Mouse (Mus musculus): ENCODE data around the gene Pik3r1. TPM values are rescaled to one million over a fixed set of nuclear protein-coding genes. Genes with fewer than 3 reads are reported as not detected.
A peak's percentile ranks its signal among the peaks of the same experiment; 100 is the strongest.

Pik3r1 gene
- polyA plus RNA-seq (2014; fragmentation: Nextera tagmentation; extraction: Ambion mirVana), result 95.5 and 98.3 TPM in 2 replicates

GRCm38 (mm10) chr13:101767809-101768629 lies at the start of gene Pik3r1:
Gene Pik3r1 (minus strand): TSS chr13:101768217.
- peak; percentile 94 for ATAC-seq (ENCODE audit: insufficient number of reproducible peaks, insufficient read depth, low FRiP score, low read depth)
- Histone ChIP-seq H3K4me1 (ENCODE audit: control insufficient read depth, insufficient read depth, low read length) (peaks cover 31% of the 10 kb centered on the region), H3K36me3 (ENCODE audit: control insufficient read depth, insufficient read depth, low read length) (no peaks in the 10 kb centered on the region), H3K4me3 (ENCODE audit: low read depth, low read length) (peak within 1 kb of the TSS; percentile 99), H3K9ac (replicated peaks; ENCODE audit: low read depth, low read length) (peak within 1 kb of the TSS; percentile 93), H3K27ac (ENCODE audit: low read length) (peak within 1 kb of the TSS; percentile 97), H3K9me3 (ENCODE audit: control insufficient read depth, low read depth, low read length) (no peaks in the 10 kb centered on the region), H3K4me2 (replicated peaks; ENCODE audit: low read depth, low read length) (peak within 1 kb of the TSS; percentile 87), H3K27me3 (ENCODE audit: control insufficient read depth, insufficient read depth, low read length) (no peaks in the 10 kb centered on the region)
- under 1% methylated on average over 57 of the region's 76 CpGs for WGBS

DNA sequence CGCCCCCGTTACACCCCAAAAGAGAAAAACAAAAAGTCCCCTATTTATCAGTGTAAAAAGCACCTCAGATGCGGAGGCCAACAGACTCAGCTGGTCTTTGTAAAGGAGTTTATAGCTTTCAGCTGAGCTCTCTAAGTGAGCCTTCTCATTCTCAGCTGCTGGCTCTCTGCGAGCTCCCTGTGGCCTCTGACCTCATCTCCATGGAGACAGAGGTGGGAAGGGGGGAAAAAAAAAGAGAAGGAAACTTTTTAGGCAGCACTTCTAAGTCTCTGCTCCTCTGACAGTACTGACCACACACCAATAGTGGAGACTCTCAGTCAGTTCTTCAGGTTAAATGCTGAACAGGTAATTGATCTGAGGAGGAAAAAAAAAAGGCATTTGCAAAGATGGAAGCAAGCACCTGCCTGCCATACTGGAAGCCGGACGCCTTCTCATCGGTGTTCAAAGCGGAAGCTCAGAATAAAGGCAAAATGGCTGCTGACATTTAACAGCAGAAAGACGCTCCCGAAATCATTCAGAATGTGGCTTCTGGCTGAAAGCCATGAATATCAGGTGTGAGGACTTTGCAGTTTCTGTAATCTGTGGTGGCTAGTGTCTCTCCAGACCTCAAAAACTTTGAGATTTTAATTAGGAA lies 45.4 kb upstream of the Pik3r1 start:
- H3K27me3 ChIP-seq (ENCODE audit: control insufficient read depth, insufficient read depth, low read length), result no peaks in the 10 kb centered on the region
- H3K27ac ChIP-seq (ENCODE audit: low read length), result no peak overlapping the region
- H3K9me3 ChIP-seq (ENCODE audit: control insufficient read depth, low read depth, low read length), result no peaks in the 10 kb centered on the region
- H3K36me3 ChIP-seq (ENCODE audit: control insufficient read depth, insufficient read depth, low read length), result no peaks in the 10 kb centered on the region
- ATAC-seq (ENCODE audit: insufficient number of reproducible peaks, insufficient read depth, low FRiP score, low read depth), result peak; percentile 85; the same call in 1 of the 2 replicates
- H3K9ac ChIP-seq (replicated peaks; ENCODE audit: low read depth, low read length), result no peak overlapping the region
- 25% methylated on average over 10 of the region's 10 CpGs for WGBS
- H3K4me1 ChIP-seq (ENCODE audit: control insufficient read depth, insufficient read depth, low read length), result peaks cover 4% of the 10 kb centered on the region; the same call in 1 of the 2 replicates
- H3K4me2 ChIP-seq (replicated peaks; ENCODE audit: low read depth, low read length), result no peak overlapping the region; the same call in 1 of the 2 replicates
- H3K4me3 ChIP-seq (ENCODE audit: low read depth, low read length), result no peak overlapping the region

GRCm38 (mm10) chr13:101812341-101812740 lies 44.3 kb upstream of the Pik3r1 start:
- ATAC-seq (ENCODE audit: insufficient number of reproducible peaks, insufficient read depth, low FRiP score, low read depth), result no peak
- Histone ChIP-seq H3K36me3 (ENCODE audit: control insufficient read depth, insufficient read depth, low read length) (no peaks in the 10 kb centered on the region), H3K9ac (replicated peaks; ENCODE audit: low read depth, low read length) (no peak overlapping the region), H3K4me1 (ENCODE audit: control insufficient read depth, insufficient read depth, low read length) (peaks cover 4% of the 10 kb centered on the region; the same call in 1 of the 2 replicates), H3K27ac (ENCODE audit: low read length) (peak overlapping the region; percentile 58; the same call in 1 of the 2 replicates), H3K4me3 (ENCODE audit: low read depth, low read length) (no peak overlapping the region), H3K4me2 (replicated peaks; ENCODE audit: low read depth, low read length) (peak overlapping the region; percentile 21; the same call in 1 of the 2 replicates), H3K27me3 (ENCODE audit: control insufficient read depth, insufficient read depth, low read length) (no peaks in the 10 kb centered on the region), H3K9me3 (ENCODE audit: control insufficient read depth, low read depth, low read length) (no peaks in the 10 kb centered on the region)
- WGBS, result 56% methylated on average over 5 of the region's 5 CpGs

- no peaks in the 10 kb centered on the region for H3K27me3 ChIP-seq (ENCODE audit: control insufficient read depth, insufficient read depth, low read length)
- peak overlapping the region; percentile 21; the same call in 1 of the 2 replicates for H3K4me2 ChIP-seq (replicated peaks; ENCODE audit: low read depth, low read length)
- H3K9me3 ChIP-seq (ENCODE audit: control insufficient read depth, low read depth, low read length), result no peaks in the 10 kb centered on the region
- WGBS, result 33% methylated on average over 9 of the region's 9 CpGs
- H3K9ac ChIP-seq (replicated peaks; ENCODE audit: low read depth, low read length), result no peak overlapping the region
- H3K27ac ChIP-seq (ENCODE audit: low read length), result peak overlapping the region; percentile 58; the same call in 1 of the 2 replicates
- H3K36me3 ChIP-seq (ENCODE audit: control insufficient read depth, insufficient read depth, low read length), result no peaks in the 10 kb centered on the region
- H3K4me3 ChIP-seq (ENCODE audit: low read depth, low read length), result no peak overlapping the region
- peaks cover 4% of the 10 kb centered on the region; the same call in 1 of the 2 replicates for H3K4me1 ChIP-seq (ENCODE audit: control insufficient read depth, insufficient read depth, low read length)
- ATAC-seq (ENCODE audit: insufficient number of reproducible peaks, insufficient read depth, low FRiP score, low read depth), result no peak
Observed at GRCm38 (mm10) chr13:101811882-101812281, 43.9 kb upstream of the Pik3r1 start.

- Histone ChIP-seq H3K4me1 (ENCODE audit: control insufficient read depth, insufficient read depth, low read length) (peaks cover 4% of the 10 kb centered on the region; the same call in 1 of the 2 replicates), H3K4me2 (replicated peaks; ENCODE audit: low read depth, low read length) (no peak overlapping the region), H3K9me3 (ENCODE audit: control insufficient read depth, low read depth, low read length) (no peaks in the 10 kb centered on the region), H3K4me3 (ENCODE audit: low read depth, low read length) (no peak overlapping the region), H3K27ac (ENCODE audit: low read length) (no peak overlapping the region), H3K9ac (replicated peaks; ENCODE audit: low read depth, low read length) (no peak overlapping the region), H3K27me3 (ENCODE audit: control insufficient read depth, insufficient read depth, low read length) (no peaks in the 10 kb centered on the region), H3K36me3 (ENCODE audit: control insufficient read depth, insufficient read depth, low read length) (no peaks in the 10 kb centered on the region)
- 87% methylated on average over 7 of the region's 7 CpGs for WGBS
- ATAC-seq (ENCODE audit: insufficient number of reproducible peaks, insufficient read depth, low FRiP score, low read depth), result no peak
Observed at GRCm38 (mm10) chr13:101810667-101811066, 42.6 kb upstream of the Pik3r1 start.

DNA sequence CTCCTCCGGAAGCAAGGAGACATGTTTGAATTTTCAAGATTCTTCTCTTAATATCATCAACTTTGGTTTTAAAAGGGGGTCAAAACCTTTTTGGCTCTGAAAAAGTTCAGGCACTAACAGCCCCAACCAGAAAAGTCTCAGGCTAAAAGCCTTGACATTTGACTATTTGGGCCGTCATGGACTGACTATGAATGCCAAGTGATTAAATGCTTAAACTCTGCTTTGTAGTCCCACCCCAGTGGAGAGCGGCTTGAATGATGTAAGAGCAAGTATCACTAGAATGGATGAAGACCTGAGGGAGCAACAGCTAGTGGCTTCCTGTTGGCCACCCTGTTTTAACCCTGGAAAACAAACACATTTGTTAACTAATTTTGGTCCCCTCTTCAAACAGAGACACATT lies 41.8 kb upstream of the Pik3r1 start:
- no peak for ATAC-seq (ENCODE audit: insufficient number of reproducible peaks, insufficient read depth, low FRiP score, low read depth)
- H3K27me3 ChIP-seq (ENCODE audit: control insufficient read depth, insufficient read depth, low read length), result no peaks in the 10 kb centered on the region
- H3K27ac ChIP-seq (ENCODE audit: low read length), result no peak overlapping the region
- no peaks in the 10 kb centered on the region for H3K36me3 ChIP-seq (ENCODE audit: control insufficient read depth, insufficient read depth, low read length)
- no peak overlapping the region for H3K9ac ChIP-seq (replicated peaks; ENCODE audit: low read depth, low read length)
- 68% methylated on average over 3 of the region's 3 CpGs for WGBS
- no peaks in the 10 kb centered on the region for H3K9me3 ChIP-seq (ENCODE audit: control insufficient read depth, low read depth, low read length)
- peaks cover 4% of the 10 kb centered on the region; the same call in 1 of the 2 replicates for H3K4me1 ChIP-seq (ENCODE audit: control insufficient read depth, insufficient read depth, low read length)
- no peak overlapping the region for H3K4me2 ChIP-seq (replicated peaks; ENCODE audit: low read depth, low read length)
- no peak overlapping the region for H3K4me3 ChIP-seq (ENCODE audit: low read depth, low read length)

DNA sequence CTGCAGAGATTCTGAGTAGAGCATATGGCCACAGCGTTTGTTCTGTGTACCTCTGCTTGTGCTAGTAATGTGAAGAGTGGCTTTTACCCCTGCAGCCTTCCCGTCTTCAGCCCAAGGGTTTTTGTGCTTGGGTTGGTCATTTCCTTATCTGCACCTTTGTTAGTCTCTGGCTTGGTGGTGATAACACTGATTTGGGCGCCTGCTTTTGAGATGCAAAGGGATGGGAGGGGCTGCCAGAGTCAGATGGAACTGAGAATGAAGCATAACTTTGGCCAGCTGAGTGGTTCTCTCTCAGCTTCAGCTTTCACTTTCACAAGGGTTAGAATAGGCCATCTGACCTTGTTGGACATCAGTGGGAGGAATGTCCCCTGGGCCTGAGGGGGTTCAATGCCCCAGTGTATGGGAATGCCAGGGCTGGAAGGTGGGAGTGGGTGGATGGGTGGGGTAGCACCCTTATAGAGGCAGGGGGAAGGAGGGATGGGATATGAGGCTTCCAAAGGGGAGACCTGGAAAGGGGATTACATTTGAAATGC lies 37.6 kb upstream of the Pik3r1 start:
- no peaks in the 10 kb centered on the region for H3K9me3 ChIP-seq (ENCODE audit: control insufficient read depth, low read depth, low read length)
- H3K4me2 ChIP-seq (replicated peaks; ENCODE audit: low read depth, low read length), result no peak overlapping the region
- ATAC-seq (ENCODE audit: insufficient number of reproducible peaks, insufficient read depth, low FRiP score, low read depth), result no peak
- WGBS, result 58% methylated on average over 3 of the region's 3 CpGs
- H3K9ac ChIP-seq (replicated peaks; ENCODE audit: low read depth, low read length), result no peak overlapping the region
- no peaks in the 10 kb centered on the region for H3K36me3 ChIP-seq (ENCODE audit: control insufficient read depth, insufficient read depth, low read length)
- H3K4me1 ChIP-seq (ENCODE audit: control insufficient read depth, insufficient read depth, low read length), result peaks cover 2% of the 10 kb centered on the region; the same call in 1 of the 2 replicates
- H3K27ac ChIP-seq (ENCODE audit: low read length), result no peak overlapping the region
- H3K27me3 ChIP-seq (ENCODE audit: control insufficient read depth, insufficient read depth, low read length), result no peaks in the 10 kb centered on the region
- no peak overlapping the region for H3K4me3 ChIP-seq (ENCODE audit: low read depth, low read length)
